Mouse (Mus musculus): ENCODE measurements at regions not wholly inside any gene's neighbourhood (a gene's known extent, or its start where the extent isn't known, plus 50 kb on each side); places are given as distances from the start of the nearest gene placed in this dataset.

GRCm38 (mm10) chr5:64612017-64612416, 191.2 kb upstream of the Klf3 start:
- TF ChIP-seq CTCF (IDR thresholded peaks at IDR 0.05; ENCODE audit: low read depth, low read length) (no peak), POLR2A (IDR thresholded peaks at IDR 0.05; ENCODE audit: insufficient read depth, low read length) (no peak)

All from ES-Bruce4 (cell line).